Mouse (Mus musculus): ENCODE measurements around the gene Ube2o. TPM values are rescaled to one million over a fixed set of nuclear protein-coding genes. Genes with fewer than 3 reads are reported as not detected.

Ube2o gene
- polyA plus RNA-seq, 1 experiment from 2014 or later, result 17.1 TPM

DNA sequence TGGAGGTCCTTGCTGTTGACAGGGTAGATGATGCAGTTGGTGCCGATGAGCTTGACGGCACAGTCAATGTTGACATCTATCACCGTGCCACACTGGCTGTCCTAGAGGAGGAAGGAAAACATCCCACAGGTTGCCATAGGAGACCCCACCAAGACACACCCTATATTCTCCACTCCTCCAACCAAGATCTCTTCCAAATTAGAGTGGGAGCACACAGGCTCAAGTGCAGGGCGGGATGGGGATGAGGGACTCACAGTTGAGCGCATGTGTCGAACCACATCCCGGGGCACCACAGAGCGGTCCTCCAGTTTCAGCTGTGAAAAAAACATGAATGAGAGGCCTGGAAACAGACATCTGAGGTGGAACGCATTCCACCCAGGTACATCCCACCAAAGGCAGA, 32.5 kb downstream of the Ube2o start:
- peaks cover 18% of the 10 kb centered on the region for H3K36me3 ChIP-seq (ENCODE audit: control insufficient read depth, insufficient read depth, low read length)
- 88% methylated on average over 9 of the region's 9 CpGs for WGBS (ENCODE audit: insufficient replicate concordance)
- ATAC-seq (replicated peaks; ENCODE audit: insufficient number of reproducible peaks, low FRiP score, low TSS enrichment), result no peak
- H3K9ac ChIP-seq (ENCODE audit: low read depth, low read length), result no peak overlapping the region
- H3K27ac ChIP-seq (ENCODE audit: low read depth, low read length), result no peak overlapping the region
- H3K9me3 ChIP-seq (replicated peaks; ENCODE audit: control insufficient read depth, low read length), result no peaks in the 10 kb centered on the region
- H3K4me3 ChIP-seq (ENCODE audit: low read depth, low read length), result no peak overlapping the region
- peaks cover 50% of the 10 kb centered on the region for H3K4me1 ChIP-seq (ENCODE audit: control insufficient read depth, insufficient read depth, low read length)
- H3K27me3 ChIP-seq (ENCODE audit: control insufficient read depth, insufficient read depth, low read length), result no peaks in the 10 kb centered on the region
- no peak overlapping the region for H3K4me2 ChIP-seq

DNA sequence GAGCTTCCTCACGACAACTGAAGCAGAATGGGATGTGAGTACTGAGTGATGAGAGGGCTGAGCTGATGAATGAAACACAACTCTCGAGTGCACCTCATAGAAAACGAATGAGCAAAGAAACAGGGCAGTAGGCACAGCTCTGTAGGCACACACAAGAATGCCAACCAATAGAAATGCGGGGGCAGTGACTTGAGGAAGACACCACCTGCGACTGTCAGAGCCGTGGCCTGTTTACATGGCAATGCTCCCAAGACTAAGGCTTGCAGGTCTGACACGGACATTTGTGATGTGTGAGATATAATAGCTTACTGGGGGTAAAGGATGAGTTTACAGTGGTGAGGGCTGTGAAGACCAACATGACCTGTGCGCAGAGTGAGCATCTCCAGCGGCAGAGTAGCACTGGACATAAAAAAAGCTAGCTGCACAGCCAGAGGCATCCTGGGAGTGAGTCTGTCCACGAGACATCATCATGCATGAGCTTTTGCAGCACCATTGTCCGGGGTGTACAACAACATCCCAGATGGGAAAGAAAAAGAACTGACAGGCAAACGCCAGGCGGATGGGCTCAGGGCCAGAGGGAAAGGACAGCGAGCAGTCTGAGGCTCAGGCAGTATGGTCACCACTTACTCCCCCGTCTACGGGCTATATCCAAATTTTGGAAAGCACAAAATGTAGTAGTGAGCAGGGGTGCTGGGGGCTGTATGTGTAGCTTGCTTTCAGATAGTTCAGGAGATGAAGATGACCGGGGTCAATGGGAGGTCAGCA, 33.8 kb downstream of the Ube2o start:
- Histone ChIP-seq H3K4me1 (ENCODE audit: control insufficient read depth, insufficient read depth, low read length) (peaks cover 43% of the 10 kb centered on the region), H3K4me3 (ENCODE audit: low read depth, low read length) (no peak overlapping the region), H3K9me3 (replicated peaks; ENCODE audit: control insufficient read depth, low read length) (no peaks in the 10 kb centered on the region), H3K27me3 (ENCODE audit: control insufficient read depth, insufficient read depth, low read length) (no peaks in the 10 kb centered on the region), H3K4me2 (no peak overlapping the region), H3K36me3 (ENCODE audit: control insufficient read depth, insufficient read depth, low read length) (peaks cover 24% of the 10 kb centered on the region), H3K27ac (ENCODE audit: low read depth, low read length) (no peak overlapping the region), H3K9ac (ENCODE audit: low read depth, low read length) (no peak overlapping the region)
- WGBS (ENCODE audit: insufficient replicate concordance), result 80% methylated on average over 17 of the region's 17 CpGs
- ATAC-seq (replicated peaks; ENCODE audit: insufficient number of reproducible peaks, low FRiP score, low TSS enrichment), result no peak

DNA sequence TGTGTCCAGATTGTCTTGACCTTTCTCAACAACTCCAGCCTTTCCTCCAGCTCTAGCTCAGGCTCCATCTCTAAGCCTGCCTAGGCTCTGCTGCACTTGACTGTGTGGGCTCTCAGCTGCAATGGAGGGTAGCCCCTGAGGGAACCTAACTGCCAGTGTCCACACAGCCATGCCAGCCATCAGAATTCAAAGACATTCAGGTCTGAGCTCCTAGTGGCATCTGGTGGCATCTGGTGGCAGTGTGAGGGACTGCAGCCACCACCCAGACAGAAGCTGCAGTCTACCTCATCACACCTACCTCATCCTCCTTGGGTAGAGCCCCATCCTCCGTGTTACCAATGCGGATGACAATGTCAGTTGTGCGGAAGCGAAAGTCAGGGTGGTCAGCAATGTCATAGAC, 38.1 kb downstream of the Ube2o start:
- Histone ChIP-seq H3K4me1 (ENCODE audit: control insufficient read depth, insufficient read depth, low read length) (peaks cover 5% of the 10 kb centered on the region; the same call in 1 of the 2 replicates), H3K9me3 (replicated peaks; ENCODE audit: control insufficient read depth, low read length) (no peaks in the 10 kb centered on the region), H3K4me3 (ENCODE audit: low read depth, low read length) (no peak overlapping the region), H3K4me2 (no peak overlapping the region), H3K36me3 (ENCODE audit: control insufficient read depth, insufficient read depth, low read length) (peaks cover 48% of the 10 kb centered on the region), H3K27me3 (ENCODE audit: control insufficient read depth, insufficient read depth, low read length) (no peaks in the 10 kb centered on the region), H3K27ac (ENCODE audit: low read depth, low read length) (no peak overlapping the region), H3K9ac (ENCODE audit: low read depth, low read length) (no peak overlapping the region)
- no peak for ATAC-seq (replicated peaks; ENCODE audit: insufficient number of reproducible peaks, low FRiP score, low TSS enrichment)
- WGBS (ENCODE audit: insufficient replicate concordance), result 85% methylated on average over 4 of the region's 4 CpGs

DNA sequence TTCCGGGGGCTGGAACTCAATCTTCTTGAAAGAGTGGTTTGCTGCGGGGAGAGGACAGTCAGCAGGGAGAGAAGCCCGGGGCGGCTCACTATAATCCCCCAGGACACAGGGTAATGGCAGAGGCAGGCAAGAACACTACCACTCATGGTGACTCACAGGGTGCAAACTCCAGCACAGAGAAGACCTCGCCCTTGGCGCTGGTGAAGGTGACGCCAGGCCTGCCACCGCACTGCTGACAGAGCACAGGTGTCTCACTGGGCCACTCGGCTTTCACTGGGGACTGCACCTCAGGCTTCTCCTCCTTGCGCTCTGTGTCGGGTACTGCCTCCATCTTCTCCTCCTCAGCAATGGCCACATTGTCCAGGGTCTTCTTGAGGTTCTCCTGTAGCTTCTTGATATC, 40.1 kb downstream of the Ube2o start:
- no peaks in the 10 kb centered on the region for H3K27me3 ChIP-seq (ENCODE audit: control insufficient read depth, insufficient read depth, low read length)
- no peak overlapping the region for H3K4me2 ChIP-seq
- no peak overlapping the region for H3K27ac ChIP-seq (ENCODE audit: low read depth, low read length)
- peaks cover 45% of the 10 kb centered on the region for H3K36me3 ChIP-seq (ENCODE audit: control insufficient read depth, insufficient read depth, low read length)
- no peak overlapping the region for H3K9ac ChIP-seq (ENCODE audit: low read depth, low read length)
- H3K4me3 ChIP-seq (ENCODE audit: low read depth, low read length), result no peak overlapping the region
- H3K4me1 ChIP-seq (ENCODE audit: control insufficient read depth, insufficient read depth, low read length), result peaks cover 8% of the 10 kb centered on the region
- 89% methylated on average over 11 of the region's 11 CpGs for WGBS (ENCODE audit: insufficient replicate concordance)
- no peaks in the 10 kb centered on the region for H3K9me3 ChIP-seq (replicated peaks; ENCODE audit: control insufficient read depth, low read length)
- ATAC-seq (replicated peaks; ENCODE audit: insufficient number of reproducible peaks, low FRiP score, low TSS enrichment), result no peak

DNA sequence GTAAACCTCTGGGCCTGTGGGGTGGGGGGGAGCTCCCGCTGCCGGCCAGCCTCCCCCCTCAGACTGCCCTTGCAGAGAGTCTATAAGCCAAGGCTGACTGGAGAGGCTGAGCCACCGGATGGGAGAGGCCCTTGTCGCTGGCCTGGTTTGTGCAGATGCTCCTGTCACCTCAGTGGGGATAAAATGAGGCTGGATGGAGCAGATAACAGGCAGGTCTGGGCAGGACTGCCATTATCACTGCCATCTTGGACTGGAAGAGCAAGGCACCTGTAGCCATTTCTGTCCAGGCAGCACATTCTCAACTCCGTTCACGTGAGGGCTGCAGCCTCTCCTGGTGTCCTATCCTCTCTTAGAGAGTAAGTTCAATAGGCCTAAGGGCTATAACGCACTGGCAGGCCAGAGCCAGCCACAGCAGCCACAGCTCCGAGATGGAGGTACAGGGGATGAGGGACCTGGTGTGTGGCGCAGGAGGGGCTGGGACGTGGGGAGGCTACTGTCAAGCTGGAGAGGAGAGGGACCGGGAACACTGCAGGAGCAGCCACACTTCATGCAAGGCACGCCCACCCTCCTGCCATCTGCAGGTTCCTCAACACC, 43.0 kb downstream of the Ube2o start:
- peaks cover 10% of the 10 kb centered on the region for H3K27me3 ChIP-seq (ENCODE audit: control insufficient read depth, insufficient read depth, low read length)
- peaks cover 18% of the 10 kb centered on the region for H3K4me1 ChIP-seq (ENCODE audit: control insufficient read depth, insufficient read depth, low read length)
- ATAC-seq (replicated peaks; ENCODE audit: insufficient number of reproducible peaks, low FRiP score, low TSS enrichment), result no peak
- no peak overlapping the region for H3K9ac ChIP-seq (ENCODE audit: low read depth, low read length)
- no peak overlapping the region for H3K4me3 ChIP-seq (ENCODE audit: low read depth, low read length)
- no peak overlapping the region for H3K27ac ChIP-seq (ENCODE audit: low read depth, low read length)
- 80% methylated on average over 12 of the region's 12 CpGs for WGBS (ENCODE audit: insufficient replicate concordance)
- H3K9me3 ChIP-seq (replicated peaks; ENCODE audit: control insufficient read depth, low read length), result no peaks in the 10 kb centered on the region
- H3K36me3 ChIP-seq (ENCODE audit: control insufficient read depth, insufficient read depth, low read length), result peaks cover 29% of the 10 kb centered on the region
- no peak overlapping the region for H3K4me2 ChIP-seq

DNA sequence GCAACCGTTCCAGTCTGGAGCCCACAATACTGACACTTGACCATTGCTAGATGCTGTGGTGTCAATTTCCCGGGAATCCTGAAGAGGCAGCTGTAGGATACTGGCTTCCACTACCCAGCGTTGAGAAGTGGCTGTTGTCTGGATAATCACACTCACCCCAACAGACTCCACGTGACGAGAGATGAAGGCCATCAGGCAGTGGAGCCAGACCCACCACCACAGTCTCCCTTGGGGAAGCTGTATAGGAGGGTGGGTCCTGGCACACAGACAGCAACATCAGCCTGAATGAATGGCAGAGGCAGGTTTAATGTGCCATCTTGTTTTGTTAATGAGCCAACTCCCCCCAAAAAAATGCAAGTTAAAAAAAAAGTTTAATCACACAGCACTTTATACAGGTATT, 43.9 kb downstream of the Ube2o start:
- Histone ChIP-seq H3K4me3 (ENCODE audit: low read depth, low read length) (no peak overlapping the region), H3K4me1 (ENCODE audit: control insufficient read depth, insufficient read depth, low read length) (peaks cover 26% of the 10 kb centered on the region), H3K9ac (ENCODE audit: low read depth, low read length) (no peak overlapping the region), H3K4me2 (no peak overlapping the region), H3K36me3 (ENCODE audit: control insufficient read depth, insufficient read depth, low read length) (peaks cover 23% of the 10 kb centered on the region), H3K27ac (ENCODE audit: low read depth, low read length) (no peak overlapping the region), H3K9me3 (replicated peaks; ENCODE audit: control insufficient read depth, low read length) (no peaks in the 10 kb centered on the region), H3K27me3 (ENCODE audit: control insufficient read depth, insufficient read depth, low read length) (peaks cover 19% of the 10 kb centered on the region)
- WGBS (ENCODE audit: insufficient replicate concordance), result 41% methylated on average over 5 of the region's 5 CpGs
- ATAC-seq (replicated peaks; ENCODE audit: insufficient number of reproducible peaks, low FRiP score, low TSS enrichment), result no peak

DNA sequence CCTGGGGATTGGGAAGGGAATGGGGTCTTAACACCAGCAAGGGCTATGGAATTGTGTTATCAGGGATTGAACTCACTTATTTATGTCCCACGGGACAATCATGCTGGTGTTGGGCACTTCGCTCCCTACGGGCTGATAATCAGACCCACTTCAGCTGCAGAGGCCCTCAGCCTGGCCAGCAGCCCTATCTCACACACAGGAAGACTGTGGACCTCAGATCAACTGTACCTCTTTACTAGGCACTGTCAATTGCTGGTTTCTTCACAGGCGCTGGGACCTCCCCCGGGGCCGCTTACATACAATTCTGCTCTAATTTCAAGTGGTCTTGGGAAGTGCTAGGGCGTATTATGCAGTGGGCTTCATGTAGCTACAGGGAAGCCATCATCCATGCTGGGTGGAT, 44.6 kb downstream of the Ube2o start:
- Histone ChIP-seq H3K36me3 (ENCODE audit: control insufficient read depth, insufficient read depth, low read length) (peaks cover 23% of the 10 kb centered on the region), H3K27ac (ENCODE audit: low read depth, low read length) (no peak overlapping the region), H3K9me3 (replicated peaks; ENCODE audit: control insufficient read depth, low read length) (no peaks in the 10 kb centered on the region), H3K9ac (ENCODE audit: low read depth, low read length) (no peak overlapping the region), H3K4me3 (ENCODE audit: low read depth, low read length) (no peak overlapping the region), H3K27me3 (ENCODE audit: control insufficient read depth, insufficient read depth, low read length) (peaks cover 26% of the 10 kb centered on the region), H3K4me1 (ENCODE audit: control insufficient read depth, insufficient read depth, low read length) (peaks cover 31% of the 10 kb centered on the region), H3K4me2 (no peak overlapping the region)
- ATAC-seq (replicated peaks; ENCODE audit: insufficient number of reproducible peaks, low FRiP score, low TSS enrichment), result no peak
- 58% methylated on average over 7 of the region's 7 CpGs for WGBS (ENCODE audit: insufficient replicate concordance)

DNA sequence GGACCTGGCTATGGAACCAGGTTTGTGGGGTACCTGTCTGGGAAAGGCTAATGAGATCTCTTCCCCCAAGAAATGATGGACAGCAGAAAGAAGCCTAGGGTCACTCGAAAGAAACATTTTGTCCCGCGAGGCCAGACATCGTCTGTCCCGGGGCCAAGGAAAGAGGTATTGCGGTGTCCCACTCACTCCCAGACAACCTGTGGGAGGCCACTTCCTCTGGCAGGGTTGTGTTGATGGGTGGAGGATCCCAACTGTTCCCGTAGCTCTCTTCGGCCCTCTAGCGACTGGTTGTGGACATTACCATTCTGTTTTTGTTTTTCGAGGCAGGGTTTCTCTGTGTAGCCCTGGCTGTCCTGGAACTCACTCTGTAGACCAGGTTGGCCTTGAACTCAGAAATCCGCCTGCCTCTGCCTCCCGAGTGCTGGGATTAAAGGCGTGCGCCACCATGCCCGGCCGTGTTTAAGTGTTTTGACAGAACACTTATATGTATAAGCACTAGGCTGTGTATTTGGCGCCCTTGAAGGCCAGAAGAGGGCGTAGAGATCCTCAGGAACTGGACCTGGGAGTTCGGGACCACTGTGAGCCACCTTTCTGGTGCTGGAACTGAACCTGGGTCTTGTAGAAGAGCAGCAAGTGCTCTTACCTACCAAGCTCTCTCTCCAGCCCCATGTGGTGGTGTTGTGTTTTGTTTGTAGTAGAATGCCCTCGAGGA, 46.9 kb downstream of the Ube2o start:
- peaks cover 43% of the 10 kb centered on the region for H3K27me3 ChIP-seq (ENCODE audit: control insufficient read depth, insufficient read depth, low read length)
- peak overlapping the region; percentile 71; the same call in 1 of the 2 replicates for H3K9ac ChIP-seq (ENCODE audit: low read depth, low read length)
- H3K4me2 ChIP-seq, result peak overlapping the region; percentile 99
- peaks cover 11% of the 10 kb centered on the region; the same call in 1 of the 2 replicates for H3K36me3 ChIP-seq (ENCODE audit: control insufficient read depth, insufficient read depth, low read length)
- peak overlapping the region; percentile 62 for H3K4me3 ChIP-seq (ENCODE audit: low read depth, low read length)
- 0 out of 2 replicates have a peak overlapping the region, but pooled peaks have one; percentile 25 for H3K27ac ChIP-seq (ENCODE audit: low read depth, low read length)
- no peak; the same call in 1 of the 2 replicates for ATAC-seq (replicated peaks; ENCODE audit: insufficient number of reproducible peaks, low FRiP score, low TSS enrichment)
- no peaks in the 10 kb centered on the region for H3K9me3 ChIP-seq (replicated peaks; ENCODE audit: control insufficient read depth, low read length)
- 16% methylated on average over 20 of the region's 20 CpGs for WGBS (ENCODE audit: insufficient replicate concordance)
- peaks cover 45% of the 10 kb centered on the region for H3K4me1 ChIP-seq (ENCODE audit: control insufficient read depth, insufficient read depth, low read length)
